Mouse (Mus musculus): ENCODE results near the gene Hoxb9. TPM values are rescaled to one million over a fixed set of nuclear protein-coding genes. Genes with fewer than 3 reads are reported as not detected.

Hoxb9 gene
- polyA plus RNA-seq, 1 experiment from 2014 or later: not detected

GRCm38 (mm10) chr11:96280399-96281378 is 9.4 kb downstream of the Hoxb9 start:
- Histone ChIP-seq H3K27me3 (peaks cover 100% of the 10 kb centered on the region), H3K9ac (no peak overlapping the region), H3K4me3 (replicated peaks) (no peak overlapping the region), H3K4me2 (no peak overlapping the region), H3K36me3 (replicated peaks) (no peaks in the 10 kb centered on the region), H3K9me3 (replicated peaks) (no peaks in the 10 kb centered on the region), H3K4me1 (replicated peaks) (peaks cover 5% of the 10 kb centered on the region; the same call in 1 of the 2 replicates), H3K27ac (replicated peaks) (no peak overlapping the region)
- ATAC-seq (ENCODE audit: insufficient read depth): no peak
- WGBS (ENCODE audit: insufficient replicate concordance): 19% methylated on average over 8 of the region's 8 CpGs

- H3K9me3 ChIP-seq (replicated peaks): no peaks in the 10 kb centered on the region
- WGBS (ENCODE audit: insufficient replicate concordance): 4% methylated on average over 18 of the region's 18 CpGs
- H3K27ac ChIP-seq (replicated peaks): no peak overlapping the region
- H3K4me1 ChIP-seq (replicated peaks): peaks cover 7% of the 10 kb centered on the region; the same call in 1 of the 2 replicates
- no peak overlapping the region for H3K4me2 ChIP-seq
- peaks cover 100% of the 10 kb centered on the region for H3K27me3 ChIP-seq
- no peak overlapping the region for H3K9ac ChIP-seq
- no peak for ATAC-seq (ENCODE audit: insufficient read depth)
- no peak overlapping the region for H3K4me3 ChIP-seq (replicated peaks)
- no peaks in the 10 kb centered on the region for H3K36me3 ChIP-seq (replicated peaks)
Observed at GRCm38 (mm10) chr11:96281396-96281795, 10.1 kb downstream of the Hoxb9 start.

GRCm38 (mm10) chr11:96281855-96282570 is 10.8 kb downstream of the Hoxb9 start, which contains the start of gene Hoxb8:
Gene Hoxb8, plus strand, starts transcription at chr11:96281905.
- no peak within 1 kb of the TSS for H3K4me2 ChIP-seq
- no peak within 1 kb of the TSS for H3K9ac ChIP-seq
- peaks cover 9% of the 10 kb centered on the region; the same call in 1 of the 2 replicates for H3K4me1 ChIP-seq (replicated peaks)
- no peaks in the 10 kb centered on the region for H3K9me3 ChIP-seq (replicated peaks)
- WGBS (ENCODE audit: insufficient replicate concordance): 1% methylated on average over 27 of the region's 27 CpGs
- H3K36me3 ChIP-seq (replicated peaks): no peaks in the 10 kb centered on the region
- no peak within 1 kb of the TSS for H3K4me3 ChIP-seq (replicated peaks)
- ATAC-seq (ENCODE audit: insufficient read depth): no peak
- H3K27me3 ChIP-seq: peaks cover 100% of the 10 kb centered on the region
- H3K27ac ChIP-seq (replicated peaks): no peak within 1 kb of the TSS

- Histone ChIP-seq H3K36me3 (replicated peaks) (no peaks in the 10 kb centered on the region), H3K9ac (no peak overlapping the region), H3K4me2 (no peak overlapping the region), H3K4me3 (replicated peaks) (no peak overlapping the region), H3K9me3 (replicated peaks) (no peaks in the 10 kb centered on the region), H3K4me1 (replicated peaks) (peaks cover 9% of the 10 kb centered on the region; the same call in 1 of the 2 replicates), H3K27ac (replicated peaks) (no peak overlapping the region), H3K27me3 (peaks cover 100% of the 10 kb centered on the region)
- ATAC-seq (ENCODE audit: insufficient read depth): no peak
- 2% methylated on average over 49 of the region's 49 CpGs for WGBS (ENCODE audit: insufficient replicate concordance)
Observed at GRCm38 (mm10) chr11:96282795-96283430, 11.7 kb downstream of the Hoxb9 start.

DNA sequence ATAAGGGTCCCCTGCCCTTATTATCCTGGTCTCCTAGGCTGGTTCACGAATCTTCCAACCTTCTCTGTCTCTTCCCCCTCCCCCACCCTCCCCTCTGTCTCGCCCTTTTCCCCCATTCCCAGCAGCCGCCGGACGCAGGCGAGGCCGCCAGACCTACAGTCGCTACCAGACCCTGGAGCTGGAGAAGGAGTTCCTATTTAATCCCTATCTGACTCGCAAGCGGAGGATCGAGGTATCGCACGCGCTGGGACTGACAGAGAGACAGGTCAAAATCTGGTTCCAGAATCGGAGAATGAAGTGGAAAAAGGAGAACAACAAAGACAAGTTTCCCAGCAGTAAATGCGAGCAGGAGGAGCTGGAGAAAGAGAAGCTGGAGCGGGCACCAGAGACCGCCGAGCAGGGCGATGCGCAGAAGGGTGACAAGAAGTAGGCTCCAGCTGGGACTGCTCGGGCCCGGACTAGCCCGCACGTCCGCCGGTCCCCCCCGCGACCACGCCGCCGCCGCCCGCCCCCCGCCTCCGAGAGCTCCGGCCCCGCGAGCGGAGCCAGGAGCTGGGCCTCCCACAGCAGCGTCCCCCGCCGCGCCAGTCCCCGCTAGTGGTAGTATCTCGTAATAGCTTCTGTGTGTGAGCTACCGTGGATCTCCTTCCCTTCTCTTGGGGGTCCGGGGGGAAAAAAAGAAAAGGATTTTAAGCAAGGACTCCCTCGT is 12.9 kb downstream of the Hoxb9 start:
- Histone ChIP-seq H3K27ac (replicated peaks) (no peak overlapping the region), H3K4me1 (replicated peaks) (peaks cover 9% of the 10 kb centered on the region; the same call in 1 of the 2 replicates), H3K36me3 (replicated peaks) (no peaks in the 10 kb centered on the region), H3K4me3 (replicated peaks) (peak overlapping the region; percentile 8; the same call in 1 of the 2 replicates), H3K4me2 (peak overlapping the region; percentile 40), H3K9ac (no peak overlapping the region), H3K9me3 (replicated peaks) (no peaks in the 10 kb centered on the region), H3K27me3 (peaks cover 100% of the 10 kb centered on the region)
- no peak for ATAC-seq (ENCODE audit: insufficient read depth)
- WGBS (ENCODE audit: insufficient replicate concordance): under 1% methylated on average over 49 of the region's 49 CpGs

DNA sequence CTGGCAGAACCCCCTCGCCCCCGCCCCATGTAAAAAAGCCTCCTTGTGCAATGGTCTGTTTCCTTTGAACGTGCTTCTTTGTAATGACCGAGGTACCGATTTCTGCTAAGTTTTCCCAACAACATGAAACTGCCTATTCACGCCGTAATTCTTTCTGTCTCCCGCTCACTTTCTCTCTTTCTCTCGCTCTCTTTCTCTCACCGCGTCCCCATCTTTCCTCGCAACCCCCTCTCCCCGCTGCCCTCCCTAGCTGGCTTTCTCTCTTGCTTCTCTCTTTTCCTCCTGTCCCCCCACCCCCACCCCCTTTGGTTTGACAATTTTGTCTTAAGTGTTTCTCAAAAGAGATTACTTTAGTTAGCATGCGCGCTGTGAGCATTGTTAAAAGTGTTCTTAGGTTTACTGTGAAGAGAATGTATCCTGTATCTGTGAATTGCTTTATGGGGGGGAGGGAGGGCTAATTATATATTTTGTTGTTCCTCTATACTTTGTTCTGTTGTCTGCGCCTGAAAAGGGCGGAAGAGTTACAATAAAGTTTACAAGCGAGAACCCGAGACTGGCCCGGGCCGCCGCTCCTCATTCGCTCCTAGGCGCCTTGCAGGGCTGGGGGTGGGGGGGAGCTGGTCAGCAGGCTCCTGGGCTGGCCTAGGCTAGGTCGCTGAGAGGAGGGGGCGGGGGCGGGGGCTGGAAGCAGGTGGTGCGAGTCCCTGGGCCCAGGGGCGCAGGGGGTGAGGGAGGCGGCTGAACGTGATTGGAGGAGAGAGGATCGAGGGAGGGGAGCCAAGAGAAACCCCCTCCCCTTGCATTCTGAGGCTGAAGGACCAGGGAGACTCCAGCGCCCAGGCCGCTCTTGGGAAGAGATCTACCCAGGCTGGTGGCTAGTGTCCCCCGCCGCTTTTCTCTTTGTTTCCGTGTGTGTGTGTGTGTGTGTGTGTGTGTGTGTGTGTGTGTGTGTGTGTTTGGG is 13.8 kb downstream of the Hoxb9 start:
- peaks cover 9% of the 10 kb centered on the region; the same call in 1 of the 2 replicates for H3K4me1 ChIP-seq (replicated peaks)
- under 1% methylated on average over 31 of the region's 37 CpGs for WGBS (ENCODE audit: insufficient replicate concordance)
- no peak overlapping the region for H3K9ac ChIP-seq
- no peaks in the 10 kb centered on the region for H3K9me3 ChIP-seq (replicated peaks)
- peak overlapping the region; percentile 8; the same call in 1 of the 2 replicates for H3K4me3 ChIP-seq (replicated peaks)
- peaks cover 100% of the 10 kb centered on the region for H3K27me3 ChIP-seq
- H3K36me3 ChIP-seq (replicated peaks): no peaks in the 10 kb centered on the region
- no peak overlapping the region for H3K27ac ChIP-seq (replicated peaks)
- H3K4me2 ChIP-seq: peak overlapping the region; percentile 40
- ATAC-seq (ENCODE audit: insufficient read depth): no peak

DNA sequence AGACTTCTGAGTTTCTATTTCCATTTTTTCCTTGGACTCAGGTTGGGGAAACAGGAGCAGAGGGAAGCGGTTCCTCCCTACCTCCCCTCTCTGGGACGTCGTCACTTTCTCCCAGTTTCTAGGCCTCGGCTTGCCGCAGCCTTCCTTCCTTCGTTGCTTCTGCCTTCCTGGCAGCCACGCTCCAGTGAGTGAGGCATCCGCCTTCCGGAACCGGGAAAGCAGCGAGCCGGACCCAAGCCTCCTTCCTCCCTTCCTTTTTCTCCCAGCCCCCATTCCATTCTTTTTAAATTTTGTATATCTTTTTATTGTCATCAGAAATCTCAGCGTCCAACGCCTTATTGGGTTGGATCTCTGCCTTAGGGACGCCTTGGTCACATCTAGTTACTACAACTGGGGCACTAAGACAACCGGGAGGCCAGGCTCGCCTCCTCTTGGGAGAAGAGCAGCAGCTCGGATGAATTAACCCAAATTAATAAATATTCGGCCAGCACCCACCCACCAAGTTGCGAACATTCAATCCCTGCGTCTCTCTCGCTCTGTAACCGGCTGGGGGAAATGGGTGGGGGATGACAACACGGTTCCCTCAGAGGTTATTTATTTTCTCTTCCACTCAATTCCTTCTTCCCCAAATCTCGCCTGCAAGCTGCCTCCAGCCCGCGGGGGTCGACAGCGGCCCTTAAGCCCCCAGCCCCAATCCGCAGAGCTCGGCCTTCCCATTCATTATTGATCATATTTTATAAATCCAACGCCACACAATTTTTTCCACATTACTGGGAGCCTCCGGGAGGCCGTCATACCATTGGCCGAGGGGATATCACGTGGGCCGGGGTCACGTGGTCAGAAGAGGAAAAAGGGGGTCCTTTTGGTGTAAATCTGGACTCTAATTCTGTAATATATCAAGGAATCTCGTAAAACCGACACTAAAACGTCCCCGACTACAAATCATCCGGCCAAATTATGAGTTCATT is 14.8 kb downstream of the Hoxb9 start, which contains the start of gene Hoxb7:
TSS of gene Hoxb7 (plus strand) at position 853 of the 968 bp plus-strand sequence.
- peak within 1 kb of the TSS; percentile 43 for H3K4me2 ChIP-seq
- ATAC-seq (ENCODE audit: insufficient read depth): no peak
- H3K9me3 ChIP-seq (replicated peaks): no peaks in the 10 kb centered on the region
- no peak within 1 kb of the TSS for H3K27ac ChIP-seq (replicated peaks)
- H3K4me1 ChIP-seq (replicated peaks): peaks cover 9% of the 10 kb centered on the region; the same call in 1 of the 2 replicates
- H3K4me3 ChIP-seq (replicated peaks): peak within 1 kb of the TSS; percentile 17; the same call in 1 of the 2 replicates
- H3K9ac ChIP-seq: no peak within 1 kb of the TSS
- H3K36me3 ChIP-seq (replicated peaks): no peaks in the 10 kb centered on the region
- peaks cover 100% of the 10 kb centered on the region for H3K27me3 ChIP-seq
- under 1% methylated on average over 43 of the region's 43 CpGs for WGBS (ENCODE audit: insufficient replicate concordance)

- Histone ChIP-seq H3K27ac (replicated peaks) (no peak overlapping the region), H3K36me3 (replicated peaks) (no peaks in the 10 kb centered on the region), H3K4me3 (replicated peaks) (no peak overlapping the region; the same call in 1 of the 2 replicates), H3K9me3 (replicated peaks) (no peaks in the 10 kb centered on the region), H3K27me3 (peaks cover 100% of the 10 kb centered on the region), H3K4me2 (peak overlapping the region; percentile 43), H3K4me1 (replicated peaks) (peaks cover 9% of the 10 kb centered on the region; the same call in 1 of the 2 replicates), H3K9ac (no peak overlapping the region)
- under 1% methylated on average over 55 of the region's 55 CpGs for WGBS (ENCODE audit: insufficient replicate concordance)
- no peak for ATAC-seq (ENCODE audit: insufficient read depth)
Observed at GRCm38 (mm10) chr11:96286739-96287385, 15.6 kb downstream of the Hoxb9 start.
